Mouse (Mus musculus): ENCODE measurements around the gene Pikfyve. TPM values are rescaled to one million over a fixed set of nuclear protein-coding genes. Genes with fewer than 3 reads are reported as not detected.
"Not testable (repeated sequence)": the region's sequence is repeated elsewhere in the genome, so short reads cannot be mapped to it uniquely, and the experiment has no call there.

Gene Pikfyve
- polyA plus RNA-seq, 1 experiment: 13.9 TPM

GRCm38 (mm10) chr1:65183994-65184393, 2.5 kb upstream of the Pikfyve start:
- no peak for DNase-seq (ENCODE audit: extremely low spot score in 1 of 2, low spot score in 1 of 2)

- no peak for DNase-seq (ENCODE audit: extremely low spot score in 1 of 2, low spot score in 1 of 2)
Observed at GRCm38 (mm10) chr1:65185011-65185410, 1.5 kb upstream of the Pikfyve start.

- peak in 1 of 2 experiments; percentile 11 for DNase-seq (ENCODE audit: extremely low spot score in 1 of 2, low spot score in 1 of 2)
Observed at GRCm38 (mm10) chr1:65185524-65186205, 818 bp upstream of the Pikfyve start.

DNA sequence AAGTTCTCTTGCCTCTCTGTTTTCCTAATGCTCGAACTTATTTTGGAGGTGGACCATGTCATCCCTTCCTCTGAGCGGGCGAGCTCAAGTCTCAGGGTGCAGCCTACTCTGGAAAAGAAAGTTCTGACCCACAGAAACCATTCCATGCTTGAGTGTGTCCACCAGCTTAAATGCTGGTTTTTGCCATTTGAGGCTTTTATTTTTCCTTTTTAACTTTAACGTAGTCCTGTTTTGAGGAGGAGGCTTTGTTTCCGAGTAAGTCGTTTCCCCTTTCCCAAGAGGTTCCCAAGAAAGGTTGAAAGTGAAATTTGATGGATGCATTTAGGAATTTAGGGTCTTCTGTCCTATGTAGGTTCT, 569 bp downstream of the Pikfyve start:
- no peak for DNase-seq (ENCODE audit: extremely low spot score in 1 of 2, low spot score in 1 of 2)

DNA sequence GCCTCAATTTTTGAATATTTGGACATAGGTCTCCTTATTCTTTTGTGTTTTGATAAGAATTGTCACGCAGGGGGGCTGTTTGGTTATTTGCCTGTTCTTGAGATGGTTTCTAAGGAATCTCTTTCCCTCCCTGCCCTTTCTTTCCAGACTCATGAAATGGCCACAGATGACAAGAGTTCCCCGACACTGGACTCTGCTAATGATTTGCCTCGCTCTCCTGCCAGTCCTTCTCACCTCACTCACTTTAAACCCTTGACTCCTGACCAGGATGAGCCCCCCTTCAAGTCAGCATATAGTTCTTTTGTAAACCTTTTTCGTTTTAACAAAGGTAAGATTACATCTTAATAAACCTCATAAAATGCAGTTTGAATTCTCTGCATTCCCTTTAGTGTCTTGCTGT, 3.7 kb downstream of the Pikfyve start:
- no peak for DNase-seq (ENCODE audit: extremely low spot score in 1 of 2, low spot score in 1 of 2)

GRCm38 (mm10) chr1:65193226-65193625, 6.7 kb downstream of the Pikfyve start:
- peak in 1 of 2 experiments; percentile 13 for DNase-seq (ENCODE audit: extremely low spot score in 1 of 2, low spot score in 1 of 2)

DNA sequence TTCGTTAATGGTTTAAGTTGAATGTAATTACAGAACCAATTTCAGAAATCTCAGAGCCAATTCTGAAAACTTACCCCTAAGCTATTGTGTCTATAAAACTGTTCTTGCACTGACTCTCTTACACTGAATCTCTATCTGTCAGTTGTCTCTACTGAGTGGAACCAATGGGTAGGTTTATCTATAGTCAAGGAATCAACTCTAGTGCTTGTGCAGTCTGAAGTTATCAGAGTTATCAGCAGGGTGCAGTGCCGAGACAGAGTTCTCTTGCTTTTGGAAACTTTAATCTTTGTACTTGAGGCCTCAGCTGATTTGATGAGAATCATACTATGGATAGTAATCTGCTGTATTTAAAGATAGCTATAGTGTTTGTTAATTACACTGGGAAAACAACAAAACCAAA, 11.9 kb downstream of the Pikfyve start:
- no peak for DNase-seq (ENCODE audit: extremely low spot score in 1 of 2, low spot score in 1 of 2)

DNA sequence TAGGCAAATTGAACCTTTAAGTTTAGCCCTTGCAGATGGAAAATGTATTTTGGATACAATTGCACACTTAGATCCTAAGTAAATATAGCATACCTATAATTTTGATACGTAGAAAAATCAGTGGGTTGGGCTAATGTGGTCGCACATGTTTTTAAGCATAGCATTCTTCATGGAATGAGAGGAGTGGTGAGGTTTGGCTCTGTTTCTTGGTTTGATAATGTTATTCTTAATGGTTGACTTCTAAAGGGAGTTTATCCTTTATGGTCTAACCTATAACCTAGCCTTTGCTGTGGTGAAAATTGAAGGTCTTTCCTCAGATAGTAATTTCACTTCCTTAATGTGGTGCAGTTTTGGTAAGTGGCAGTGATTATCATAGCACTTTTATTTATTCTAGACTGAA, 12.4 kb downstream of the Pikfyve start:
- DNase-seq (ENCODE audit: extremely low spot score in 1 of 2, low spot score in 1 of 2): no peak

DNA sequence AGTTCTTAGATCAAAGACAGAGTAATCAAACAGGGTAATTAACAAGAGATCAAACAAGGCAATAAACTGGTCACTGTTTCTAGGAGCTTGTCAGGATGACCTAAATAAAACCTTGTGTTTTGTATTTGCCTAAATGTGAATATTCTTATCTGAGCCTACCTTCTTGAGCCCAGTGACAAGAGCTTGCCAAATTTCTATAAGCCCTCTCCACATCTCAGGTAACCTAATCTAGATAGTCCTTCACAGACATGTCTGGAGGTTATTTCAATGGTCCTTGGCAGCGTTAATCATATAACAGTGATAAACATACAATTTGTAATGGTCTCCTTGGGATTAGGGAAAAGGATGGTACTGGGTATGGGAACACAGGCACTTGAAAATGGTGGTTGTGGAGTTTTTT, 17.8 kb downstream of the Pikfyve start:
- no peak for DNase-seq (ENCODE audit: extremely low spot score in 1 of 2, low spot score in 1 of 2)

DNA sequence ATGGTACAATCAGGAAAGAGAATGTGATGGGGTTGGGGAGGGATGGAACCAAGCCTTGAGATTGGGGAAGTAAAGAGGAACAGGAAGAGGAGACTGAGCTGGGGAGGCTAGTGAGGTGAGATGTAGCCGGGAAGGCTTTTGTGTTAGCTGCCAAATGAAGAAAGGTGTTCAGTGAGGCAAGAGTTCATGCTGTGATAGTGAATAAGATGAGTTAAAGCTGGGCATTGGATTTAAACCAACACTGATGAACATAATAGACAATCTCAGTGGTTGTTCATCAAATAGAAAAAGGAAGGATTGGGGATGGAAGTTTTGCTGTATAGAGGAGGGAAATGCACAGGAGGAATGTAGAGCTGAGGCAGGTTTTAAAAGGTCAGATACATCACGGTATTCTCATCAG, 26.7 kb downstream of the Pikfyve start:
- no peak for DNase-seq (ENCODE audit: extremely low spot score in 1 of 2, low spot score in 1 of 2)

DNA sequence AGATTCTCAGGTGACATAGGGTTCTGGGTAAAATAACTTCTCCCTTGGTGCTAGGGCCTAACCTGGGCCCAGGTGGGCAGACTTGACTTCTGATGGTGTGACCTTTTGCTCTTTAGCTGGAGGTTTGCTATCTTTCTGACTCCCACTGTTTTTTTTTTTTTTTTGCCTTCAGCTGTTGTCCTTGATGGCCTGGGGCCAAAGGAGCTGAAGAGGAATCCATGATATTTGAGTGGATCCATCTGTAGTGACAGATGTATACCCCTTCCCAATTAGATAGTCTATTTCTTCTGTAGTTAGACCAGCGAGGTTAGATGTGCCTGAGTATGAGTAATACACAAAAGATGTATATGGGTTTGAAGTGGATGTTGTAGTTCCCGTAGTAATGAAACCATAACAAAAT, 31.1 kb downstream of the Pikfyve start:
- no peak for DNase-seq (ENCODE audit: extremely low spot score in 1 of 2, low spot score in 1 of 2)

DNA sequence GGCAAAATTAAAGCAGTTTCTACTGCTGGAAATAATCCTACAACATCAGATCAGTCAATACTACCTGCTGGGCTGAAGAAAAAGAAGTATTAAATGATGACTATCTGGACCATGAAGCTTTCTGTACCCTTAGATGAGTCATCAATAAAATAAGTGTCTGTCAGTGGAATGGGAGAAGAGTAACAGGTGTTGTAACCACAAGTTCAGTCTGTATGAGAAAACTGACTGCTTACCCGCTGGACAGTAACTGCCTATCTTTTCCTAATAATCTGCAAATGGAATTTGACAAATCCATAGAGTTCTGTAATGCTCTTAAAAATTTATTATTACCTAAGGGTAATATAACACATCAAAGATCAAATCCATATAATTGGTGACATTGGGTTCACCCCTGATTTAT, 31.5 kb downstream of the Pikfyve start:
- DNase-seq (ENCODE audit: extremely low spot score in 1 of 2, low spot score in 1 of 2): no peak

DNA sequence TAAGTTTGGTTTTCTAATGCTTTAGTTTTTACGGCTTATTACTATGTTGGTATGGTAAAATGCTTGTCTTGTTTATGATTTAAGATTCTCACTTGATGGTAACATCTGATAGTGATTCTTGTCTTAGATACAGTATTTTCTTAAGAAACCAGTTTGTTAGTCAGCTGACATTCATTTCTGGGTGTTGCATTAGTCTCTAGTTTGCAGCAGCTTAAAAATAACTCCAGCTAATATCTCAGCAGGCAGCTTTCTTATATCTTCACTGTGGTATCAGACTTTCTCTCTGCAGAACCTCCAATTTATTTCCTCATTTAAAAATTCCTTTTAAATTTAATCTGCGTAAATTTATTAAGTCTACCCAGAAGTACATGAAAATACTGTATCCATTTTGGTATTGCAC, 37.2 kb downstream of the Pikfyve start:
- DNase-seq (ENCODE audit: extremely low spot score in 1 of 2, low spot score in 1 of 2): no peak

GRCm38 (mm10) chr1:65227681-65228080, 41.2 kb downstream of the Pikfyve start:
- DNase-seq (ENCODE audit: extremely low spot score in 1 of 2, low spot score in 1 of 2): no peak

DNA sequence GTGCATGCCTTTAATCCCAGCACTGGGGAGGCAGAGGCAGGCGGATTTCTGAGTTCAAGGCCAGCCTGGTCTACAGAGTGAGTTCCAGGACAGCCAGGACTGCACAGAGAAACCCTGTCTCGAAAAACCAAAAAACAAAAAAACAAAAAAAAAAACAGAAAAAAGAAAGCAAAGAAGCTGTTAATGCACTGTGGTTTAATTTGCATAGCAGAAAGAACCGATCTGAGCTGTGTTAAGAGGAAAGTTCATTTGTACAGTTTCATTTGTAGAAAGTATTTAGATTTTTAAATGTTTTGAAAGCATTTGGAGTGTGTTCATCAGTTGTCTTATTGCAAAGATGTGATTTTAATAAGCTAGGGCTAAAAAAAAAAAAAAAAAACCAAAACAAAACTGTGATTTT, 43.3 kb downstream of the Pikfyve start:
- not testable (repeated sequence) for DNase-seq (ENCODE audit: extremely low spot score in 1 of 2, low spot score in 1 of 2)

GRCm38 (mm10) chr1:65230566-65230965, 44.1 kb downstream of the Pikfyve start:
- DNase-seq (ENCODE audit: extremely low spot score in 1 of 2, low spot score in 1 of 2): no peak

DNA sequence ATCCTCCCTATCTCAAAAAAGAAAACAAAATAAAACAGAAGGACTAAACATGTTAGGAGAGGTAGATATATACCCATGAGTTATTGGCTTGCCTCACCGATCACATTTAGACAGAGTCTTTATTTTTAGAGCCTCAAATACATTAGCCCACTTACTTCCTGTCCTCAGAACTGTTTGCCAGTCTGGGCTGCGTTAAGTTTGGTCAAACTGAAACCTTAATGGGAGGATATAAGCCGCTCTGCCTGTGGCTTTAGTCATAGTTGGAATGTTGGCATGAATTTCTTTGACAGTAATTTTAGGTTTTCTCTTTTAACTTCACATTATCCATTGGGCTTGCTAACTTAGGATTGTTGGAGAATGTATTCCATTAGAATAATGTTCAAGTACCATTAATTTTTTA, 51.2 kb downstream of the Pikfyve start:
- DNase-seq (ENCODE audit: extremely low spot score in 1 of 2, low spot score in 1 of 2): no peak

GRCm38 (mm10) chr1:65245637-65246036, 59.2 kb downstream of the Pikfyve start:
- DNase-seq (ENCODE audit: extremely low spot score in 1 of 2, low spot score in 1 of 2): no peak

- DNase-seq (ENCODE audit: extremely low spot score in 1 of 2, low spot score in 1 of 2): peak in 1 of 2 experiments; percentile 23
Observed at GRCm38 (mm10) chr1:65280461-65280860, 94.0 kb downstream of the Pikfyve start.

DNA sequence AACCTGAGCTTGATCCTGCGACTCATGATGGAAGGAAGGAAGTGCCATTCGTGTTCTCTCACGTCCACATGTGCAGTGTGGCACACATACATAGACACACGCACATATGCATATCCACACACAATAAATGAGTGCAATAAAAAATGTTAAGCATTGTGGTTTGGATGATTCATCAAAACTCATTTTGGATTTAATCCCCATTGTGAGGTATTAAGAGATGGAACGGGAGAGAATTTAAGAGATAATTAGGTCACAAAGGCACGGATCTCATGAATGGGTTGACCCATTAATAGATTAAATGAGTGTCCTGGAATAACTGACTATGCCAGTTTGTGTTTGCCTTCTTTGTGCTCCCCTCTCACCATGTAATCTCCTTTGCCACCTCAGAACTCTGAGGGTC, 95.3 kb downstream of the Pikfyve start, which contains the start of gene Pth2r:
Gene Pth2r, plus strand, starts transcription at position 301 of the 400 bp plus-strand sequence.
- no peak for DNase-seq (ENCODE audit: extremely low spot score in 1 of 2, low spot score in 1 of 2)

GRCm38 (mm10) chr1:65282766-65283165, 96.3 kb downstream of the Pikfyve start:
- DNase-seq (ENCODE audit: extremely low spot score in 1 of 2, low spot score in 1 of 2): peak; percentile 41 to 89

DNA sequence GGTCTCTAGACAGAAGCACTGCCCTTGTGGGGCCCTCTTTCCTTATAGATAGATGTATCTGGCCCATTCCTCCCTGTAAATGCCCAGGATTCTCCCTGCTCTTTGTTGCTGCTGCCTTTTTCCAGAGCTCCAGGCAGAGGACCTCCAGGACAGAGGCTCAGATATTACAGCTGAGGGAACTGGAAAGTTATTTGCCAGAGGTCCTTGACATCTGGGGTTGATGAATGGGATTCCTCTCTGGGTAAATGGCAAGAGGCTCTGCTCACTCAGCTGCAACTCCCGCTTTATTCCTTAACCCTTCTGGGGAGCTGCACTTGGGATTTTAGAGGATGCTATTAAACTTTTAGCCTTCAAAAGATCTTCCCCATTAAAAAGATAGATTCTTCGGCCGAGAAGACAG, 122.0 kb downstream of the Pikfyve start:
- no peak for DNase-seq (ENCODE audit: extremely low spot score in 1 of 2, low spot score in 1 of 2)
